Mouse (Mus musculus): ENCODE measurements at regions not wholly inside any gene's neighbourhood (a gene's known extent, or its start where the extent isn't known, plus 50 kb on each side); places are given as distances from the start of the nearest gene placed in this dataset.

- Histone ChIP-seq H3K36me3 (0 out of 2 replicates have a peak, but pooled peaks cover 3% of the 10 kb centered on the region), H3K27me3 (replicated peaks) (no peaks in the 10 kb centered on the region), H3K4me2 (no peak overlapping the region), H3K4me3 (replicated peaks) (no peak overlapping the region), H3K9ac (replicated peaks) (no peak overlapping the region), H3K4me1 (no peaks in the 10 kb centered on the region), H3K9me3 (replicated peaks) (no peaks in the 10 kb centered on the region), H3K27ac (replicated peaks) (no peak overlapping the region)
- 61% methylated on average over 4 of the region's 4 CpGs for WGBS
- no peak for ATAC-seq (ENCODE audit: low FRiP score)
These were observed 71.7 kb upstream of the Jak1 start for GRCm38 (mm10) chr4:101336811-101337210.

DNA sequence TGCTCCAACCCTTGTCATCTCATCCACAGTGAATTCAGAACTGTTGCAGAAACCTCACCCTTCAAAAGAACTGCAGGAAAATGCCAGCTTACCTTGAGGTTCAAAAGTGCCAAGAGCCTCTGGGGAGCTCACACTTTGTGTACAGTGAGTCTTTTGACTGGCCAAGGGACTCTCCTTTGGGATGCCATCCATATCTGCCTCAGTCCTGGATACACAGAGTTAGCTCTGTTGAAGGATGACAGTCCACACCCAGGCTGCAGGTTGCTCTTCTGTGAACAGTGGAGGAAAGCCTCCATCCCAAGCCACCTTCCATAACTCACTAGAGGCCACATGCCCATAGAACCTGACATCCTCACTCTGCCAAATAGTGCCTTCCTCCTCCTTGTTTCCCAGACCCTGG lies 71.3 kb upstream of the Jak1 start:
- Histone ChIP-seq H3K9ac (replicated peaks) (no peak overlapping the region), H3K27me3 (replicated peaks) (no peaks in the 10 kb centered on the region), H3K27ac (replicated peaks) (no peak overlapping the region), H3K36me3 (0 out of 2 replicates have a peak, but pooled peaks cover 3% of the 10 kb centered on the region), H3K9me3 (replicated peaks) (no peaks in the 10 kb centered on the region), H3K4me3 (replicated peaks) (no peak overlapping the region), H3K4me2 (no peak overlapping the region), H3K4me1 (no peaks in the 10 kb centered on the region)
- no peak for ATAC-seq (ENCODE audit: low FRiP score)

DNA sequence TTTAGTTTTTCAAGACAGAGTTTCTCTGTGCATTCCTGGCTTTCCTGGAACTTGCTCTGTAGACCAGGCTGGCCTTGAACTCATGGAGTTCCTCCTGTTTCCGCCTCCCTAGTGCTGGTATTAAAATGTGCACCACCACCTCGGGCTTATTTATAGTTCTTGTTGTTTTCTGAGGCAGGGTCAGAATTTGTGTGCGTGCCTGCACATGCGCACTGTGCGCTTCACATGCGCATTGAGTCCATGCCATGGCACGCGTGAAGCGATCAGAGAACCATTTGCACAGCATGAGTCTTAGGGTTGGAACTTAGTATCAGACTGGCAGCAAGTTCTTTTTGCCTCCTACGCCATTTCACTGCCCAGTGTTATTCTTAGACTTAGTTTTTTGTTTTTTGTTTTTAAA lies 68.8 kb upstream of the Jak1 start:
- H3K4me3 ChIP-seq (replicated peaks) = no peak overlapping the region
- ATAC-seq (ENCODE audit: low FRiP score) = no peak
- H3K9ac ChIP-seq (replicated peaks) = no peak overlapping the region
- no peaks in the 10 kb centered on the region for H3K36me3 ChIP-seq
- no peak overlapping the region for H3K4me2 ChIP-seq
- no peaks in the 10 kb centered on the region for H3K4me1 ChIP-seq
- 94% methylated on average over 10 of the region's 10 CpGs for WGBS
- H3K9me3 ChIP-seq (replicated peaks) = no peaks in the 10 kb centered on the region
- H3K27ac ChIP-seq (replicated peaks) = no peak overlapping the region
- H3K27me3 ChIP-seq (replicated peaks) = no peaks in the 10 kb centered on the region

DNA sequence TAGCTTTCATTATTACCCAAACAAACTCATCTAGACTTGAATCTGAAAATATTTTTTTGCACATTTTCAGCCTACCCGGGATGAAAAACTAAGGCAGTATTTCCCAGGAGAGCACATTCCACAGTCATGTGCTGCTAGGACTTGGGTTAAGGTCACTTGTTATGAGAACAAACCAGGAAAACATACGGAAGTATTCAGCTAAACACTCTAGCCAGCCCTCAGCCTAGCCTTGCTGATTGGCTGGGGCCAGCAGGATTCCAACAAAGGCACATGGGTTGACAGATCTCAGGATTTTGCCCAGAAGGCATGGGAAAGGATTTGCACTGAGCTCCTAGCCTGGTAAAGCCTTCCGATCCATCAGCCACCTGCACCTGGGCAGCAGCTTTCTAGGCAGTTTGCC lies 68.0 kb upstream of the Jak1 start:
- 85% methylated on average over 3 of the region's 3 CpGs for WGBS
- Histone ChIP-seq H3K4me2 (no peak overlapping the region), H3K4me1 (no peaks in the 10 kb centered on the region)

DNA sequence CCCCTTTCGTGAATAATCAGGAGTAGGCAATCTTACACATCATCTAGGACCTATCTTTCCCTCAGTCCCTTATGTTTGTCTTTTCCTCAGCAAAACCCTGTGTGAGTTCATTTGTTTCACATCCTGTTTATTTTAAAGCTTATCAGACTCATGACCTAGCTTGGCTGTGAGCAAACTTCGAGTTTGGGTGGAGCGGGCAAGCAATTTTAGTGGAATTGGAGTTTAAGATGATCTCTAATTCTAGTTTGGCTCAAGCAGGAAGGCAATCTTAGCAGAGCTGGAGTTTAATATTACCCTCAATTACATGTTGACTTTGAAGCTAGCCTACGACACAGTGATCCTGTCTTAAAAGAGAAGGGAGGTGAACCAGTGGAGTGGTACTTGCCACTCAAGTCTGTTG lies 66.1 kb upstream of the Jak1 start:
- no peak overlapping the region for H3K4me2 ChIP-seq
- H3K4me1 ChIP-seq = no peaks in the 10 kb centered on the region
- no peaks in the 10 kb centered on the region for H3K36me3 ChIP-seq
- no peaks in the 10 kb centered on the region for H3K9me3 ChIP-seq (replicated peaks)
- H3K27me3 ChIP-seq (replicated peaks) = no peaks in the 10 kb centered on the region
- H3K9ac ChIP-seq (replicated peaks) = no peak overlapping the region
- ATAC-seq (ENCODE audit: low FRiP score) = no peak
- 91% methylated on average over 4 of the region's 4 CpGs for WGBS
- H3K4me3 ChIP-seq (replicated peaks) = no peak overlapping the region
- no peak overlapping the region for H3K27ac ChIP-seq (replicated peaks)

More for the DNA sequence above, 68.0 kb upstream of the Jak1 start:
- Histone ChIP-seq H3K4me3 (replicated peaks) (no peak overlapping the region), H3K27ac (replicated peaks) (no peak overlapping the region), H3K9ac (replicated peaks) (no peak overlapping the region), H3K36me3 (no peaks in the 10 kb centered on the region), H3K9me3 (replicated peaks) (no peaks in the 10 kb centered on the region), H3K27me3 (replicated peaks) (no peaks in the 10 kb centered on the region)
- ATAC-seq (ENCODE audit: low FRiP score) = no peak

- Histone ChIP-seq H3K36me3 (no peaks in the 10 kb centered on the region), H3K4me1 (no peaks in the 10 kb centered on the region), H3K4me2 (no peak overlapping the region), H3K27me3 (replicated peaks) (no peaks in the 10 kb centered on the region), H3K9me3 (replicated peaks) (no peaks in the 10 kb centered on the region), H3K9ac (replicated peaks) (no peak overlapping the region), H3K4me3 (replicated peaks) (no peak overlapping the region), H3K27ac (replicated peaks) (no peak overlapping the region)
- ATAC-seq (ENCODE audit: low FRiP score) = no peak
- 88% methylated on average over 7 of the region's 7 CpGs for WGBS
These were observed 64.0 kb upstream of the Jak1 start for GRCm38 (mm10) chr4:101329060-101329459.

- Histone ChIP-seq H3K4me3 (replicated peaks) (no peak overlapping the region), H3K9me3 (replicated peaks) (no peaks in the 10 kb centered on the region), H3K4me2 (no peak overlapping the region), H3K9ac (replicated peaks) (no peak overlapping the region), H3K36me3 (no peaks in the 10 kb centered on the region), H3K27me3 (replicated peaks) (no peaks in the 10 kb centered on the region), H3K27ac (replicated peaks) (no peak overlapping the region), H3K4me1 (no peaks in the 10 kb centered on the region)
- no peak for ATAC-seq (ENCODE audit: low FRiP score)
- WGBS = 86% methylated on average over 3 of the region's 3 CpGs
These were observed 61.0 kb upstream of the Jak1 start for GRCm38 (mm10) chr4:101326067-101326466.

GRCm38 (mm10) chr4:101321731-101322130 lies 56.6 kb upstream of the Jak1 start:
- Histone ChIP-seq H3K27ac (replicated peaks) (no peak overlapping the region), H3K4me3 (replicated peaks) (no peak overlapping the region), H3K9ac (replicated peaks) (no peak overlapping the region), H3K27me3 (replicated peaks) (no peaks in the 10 kb centered on the region), H3K9me3 (replicated peaks) (no peaks in the 10 kb centered on the region), H3K4me1 (no peaks in the 10 kb centered on the region), H3K4me2 (no peak overlapping the region), H3K36me3 (no peaks in the 10 kb centered on the region)
- ATAC-seq (ENCODE audit: low FRiP score) = no peak
- WGBS = 83% methylated on average over 2 of the region's 2 CpGs

DNA sequence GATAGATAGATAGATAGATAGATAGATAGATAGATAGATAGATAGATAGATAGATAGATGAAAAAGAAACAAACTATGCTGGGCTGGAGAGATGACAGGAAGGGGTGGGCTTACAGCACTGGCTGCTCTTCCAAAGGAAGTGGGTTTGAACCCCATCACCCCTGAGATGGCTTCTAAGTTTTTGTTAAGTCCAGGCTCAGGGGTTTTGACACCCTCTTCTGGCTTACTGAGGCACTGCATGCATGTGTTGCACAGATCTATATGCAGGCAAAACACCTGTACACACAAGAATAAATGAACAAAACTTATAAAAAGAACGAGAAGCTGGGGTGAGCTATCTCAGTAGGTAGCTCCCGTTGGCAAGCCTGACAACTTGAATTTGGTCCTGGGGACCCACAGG lies 55.5 kb upstream of the Jak1 start:
- Histone ChIP-seq H3K9ac (replicated peaks) (no peak overlapping the region), H3K9me3 (replicated peaks) (no peaks in the 10 kb centered on the region), H3K27me3 (replicated peaks) (no peaks in the 10 kb centered on the region), H3K4me3 (replicated peaks) (no peak overlapping the region), H3K4me1 (no peaks in the 10 kb centered on the region), H3K27ac (replicated peaks) (no peak overlapping the region), H3K4me2 (no peak overlapping the region), H3K36me3 (no peaks in the 10 kb centered on the region)
- 73% methylated on average over 2 of the region's 2 CpGs for WGBS
- no peak for ATAC-seq (ENCODE audit: low FRiP score)

DNA sequence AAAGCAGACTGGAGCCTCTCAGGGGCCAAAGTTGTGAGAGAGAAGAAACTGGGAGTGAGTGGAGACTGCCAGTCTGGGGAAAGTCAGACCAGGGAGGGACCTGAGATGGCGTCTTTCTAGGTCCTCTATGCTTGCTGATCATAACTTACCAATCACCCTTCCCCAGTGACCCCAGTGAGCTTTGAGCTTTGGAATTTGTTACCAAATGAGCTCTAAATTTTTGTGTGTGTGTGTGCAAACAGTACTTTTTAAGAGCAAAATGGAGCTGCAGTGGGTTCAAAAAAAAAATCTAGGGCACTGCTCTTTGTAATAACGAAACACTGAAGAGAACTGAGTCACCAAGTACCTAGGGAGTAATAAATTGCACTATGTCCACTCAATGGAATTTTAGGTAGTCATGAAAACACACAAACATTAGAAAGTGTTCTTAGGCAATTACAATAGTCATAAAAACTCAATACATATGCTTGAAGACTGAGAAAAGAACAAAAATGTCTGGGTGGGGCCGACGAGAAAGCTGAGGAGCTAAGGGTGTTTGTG lies 54.7 kb upstream of the Jak1 start:
- H3K9ac ChIP-seq (replicated peaks) = no peak overlapping the region
- H3K27ac ChIP-seq (replicated peaks) = no peak overlapping the region
- H3K36me3 ChIP-seq = no peaks in the 10 kb centered on the region
- no peak overlapping the region for H3K4me3 ChIP-seq (replicated peaks)
- no peaks in the 10 kb centered on the region for H3K9me3 ChIP-seq (replicated peaks)
- no peak overlapping the region for H3K4me2 ChIP-seq
- H3K27me3 ChIP-seq (replicated peaks) = no peaks in the 10 kb centered on the region
- no peak for ATAC-seq (ENCODE audit: low FRiP score)
- H3K4me1 ChIP-seq = no peaks in the 10 kb centered on the region
- 86% methylated on average over 4 of the region's 4 CpGs for WGBS

DNA sequence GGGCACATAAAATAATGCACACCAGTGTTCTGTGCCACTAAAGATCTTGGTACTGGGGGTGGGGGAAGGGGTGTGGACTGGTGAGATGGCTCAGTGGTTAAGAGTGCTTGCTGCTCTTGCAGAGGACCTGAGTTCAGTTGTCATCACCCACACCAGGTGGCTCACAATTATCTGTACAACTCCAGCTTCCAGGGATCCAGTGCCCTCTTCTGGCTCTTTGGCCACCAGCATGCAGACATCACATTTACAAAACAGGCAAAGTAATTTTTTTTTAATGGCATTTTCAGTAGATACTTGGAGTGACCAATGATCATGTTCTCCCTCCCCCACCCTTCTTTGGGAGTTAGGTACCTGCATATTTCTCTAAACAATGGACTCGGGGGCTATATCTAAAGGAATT lies 53.8 kb upstream of the Jak1 start:
- no peak for ATAC-seq (ENCODE audit: low FRiP score)
- no peak overlapping the region for H3K9ac ChIP-seq (replicated peaks)
- no peak overlapping the region for H3K27ac ChIP-seq (replicated peaks)
- no peaks in the 10 kb centered on the region for H3K27me3 ChIP-seq (replicated peaks)
- no peaks in the 10 kb centered on the region for H3K4me1 ChIP-seq
- no peaks in the 10 kb centered on the region for H3K9me3 ChIP-seq (replicated peaks)
- H3K4me3 ChIP-seq (replicated peaks) = no peak overlapping the region
- no peaks in the 10 kb centered on the region for H3K36me3 ChIP-seq
- 93% methylated on average over 1 of the region's 1 CpGs for WGBS
- no peak overlapping the region for H3K4me2 ChIP-seq

- Histone ChIP-seq H3K9me3 (replicated peaks) (no peaks in the 10 kb centered on the region), H3K27me3 (replicated peaks) (0 out of 2 replicates have a peak, but pooled peaks cover 8% of the 10 kb centered on the region), H3K36me3 (no peaks in the 10 kb centered on the region), H3K4me2 (no peak overlapping the region), H3K9ac (replicated peaks) (no peak overlapping the region), H3K4me3 (replicated peaks) (no peak overlapping the region), H3K27ac (replicated peaks) (no peak overlapping the region), H3K4me1 (no peaks in the 10 kb centered on the region)
- 59% methylated on average over 6 of the region's 6 CpGs for WGBS
- no peak for ATAC-seq (ENCODE audit: low FRiP score)
These were observed 51.0 kb upstream of the Jak1 start for GRCm38 (mm10) chr4:101316061-101316460.
